Mouse (Mus musculus): Measurements from ENCODE around the gene Iqgap1. TPM values are rescaled to one million over a fixed set of nuclear protein-coding genes. Genes with fewer than 3 reads are reported as not detected.

The Iqgap1 gene
- polyA plus RNA-seq, 1 experiment from 2014 or later, result 25.9 TPM

DNA sequence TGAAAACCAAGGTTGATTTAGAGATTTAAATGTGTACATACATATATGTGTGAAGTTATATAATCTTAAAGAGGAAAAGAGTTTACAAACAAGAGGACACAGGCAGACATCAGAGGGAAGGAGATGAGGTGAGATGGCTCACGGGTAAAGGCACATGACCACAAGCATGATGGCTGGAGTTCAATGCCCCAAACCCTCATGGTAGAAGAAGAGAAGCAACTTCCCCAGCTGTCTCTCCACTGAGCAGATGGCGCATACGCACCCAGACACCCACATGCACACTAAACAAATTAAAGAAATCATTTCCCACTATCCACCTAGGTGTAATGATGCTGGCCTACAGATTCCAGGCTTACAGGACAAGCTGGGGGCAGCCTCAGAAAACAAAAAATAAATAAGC is 49.7 kb downstream of the Iqgap1 start:
- Histone ChIP-seq H3K4me3 (ENCODE audit: low read depth, low read length) (no peak overlapping the region), H3K9me3 (ENCODE audit: control insufficient read depth, low read length) (no peaks in the 10 kb centered on the region), H3K4me2 (ENCODE audit: low read depth, severe bottlenecking) (no peak overlapping the region), H3K4me1 (ENCODE audit: control insufficient read depth, insufficient read depth, low read length) (no peaks in the 10 kb centered on the region), H3K27me3 (ENCODE audit: control insufficient read depth, insufficient read depth, low read length) (no peaks in the 10 kb centered on the region), H3K9ac (ENCODE audit: low read length) (no peak overlapping the region), H3K27ac (replicated peaks; ENCODE audit: low read depth, low read length) (no peak overlapping the region), H3K36me3 (ENCODE audit: control insufficient read depth, insufficient read depth, low read length) (no peaks in the 10 kb centered on the region)
- DNase-seq (ENCODE audit: low spot score) (no peak), ATAC-seq (ENCODE audit: insufficient number of reproducible peaks, low FRiP score, low TSS enrichment, low read depth) (no peak)
- 90% methylated on average over 3 of the region's 3 CpGs for WGBS

DNA sequence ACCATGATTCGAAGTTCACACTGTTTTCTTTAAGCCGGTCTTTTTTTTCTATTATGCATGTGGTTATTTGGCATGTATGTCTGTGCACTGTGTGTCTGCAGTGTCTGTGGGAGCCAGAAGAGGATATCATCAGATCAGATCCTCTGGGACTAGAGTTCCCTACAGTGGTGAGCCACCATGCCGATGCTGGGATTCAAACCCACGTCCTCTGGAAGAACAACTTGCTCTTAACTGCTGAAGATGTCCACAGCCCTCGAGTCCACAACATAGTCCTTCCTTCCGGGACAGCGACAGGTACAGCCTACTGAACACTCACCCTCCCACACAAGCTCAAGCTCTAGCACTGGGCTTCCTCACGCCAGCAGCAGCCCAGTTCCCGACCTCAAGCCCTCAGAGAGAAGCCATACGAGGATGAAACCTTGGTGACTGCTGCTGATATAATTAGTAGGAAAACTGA is 50.3 kb downstream of the Iqgap1 start:
- no peaks in the 10 kb centered on the region for H3K9me3 ChIP-seq (ENCODE audit: control insufficient read depth, low read length)
- H3K4me2 ChIP-seq (ENCODE audit: low read depth, severe bottlenecking), result no peak overlapping the region
- H3K36me3 ChIP-seq (ENCODE audit: control insufficient read depth, insufficient read depth, low read length), result no peaks in the 10 kb centered on the region
- H3K27ac ChIP-seq (replicated peaks; ENCODE audit: low read depth, low read length), result no peak overlapping the region
- no peaks in the 10 kb centered on the region for H3K27me3 ChIP-seq (ENCODE audit: control insufficient read depth, insufficient read depth, low read length)
- no peak for DNase-seq (ENCODE audit: low spot score)
- no peak for ATAC-seq (ENCODE audit: insufficient number of reproducible peaks, low FRiP score, low TSS enrichment, low read depth)
- 85% methylated on average over 10 of the region's 10 CpGs for WGBS
- no peak overlapping the region for H3K9ac ChIP-seq (ENCODE audit: low read length)
- no peaks in the 10 kb centered on the region for H3K4me1 ChIP-seq (ENCODE audit: control insufficient read depth, insufficient read depth, low read length)
- H3K4me3 ChIP-seq (ENCODE audit: low read depth, low read length), result no peak overlapping the region

DNA sequence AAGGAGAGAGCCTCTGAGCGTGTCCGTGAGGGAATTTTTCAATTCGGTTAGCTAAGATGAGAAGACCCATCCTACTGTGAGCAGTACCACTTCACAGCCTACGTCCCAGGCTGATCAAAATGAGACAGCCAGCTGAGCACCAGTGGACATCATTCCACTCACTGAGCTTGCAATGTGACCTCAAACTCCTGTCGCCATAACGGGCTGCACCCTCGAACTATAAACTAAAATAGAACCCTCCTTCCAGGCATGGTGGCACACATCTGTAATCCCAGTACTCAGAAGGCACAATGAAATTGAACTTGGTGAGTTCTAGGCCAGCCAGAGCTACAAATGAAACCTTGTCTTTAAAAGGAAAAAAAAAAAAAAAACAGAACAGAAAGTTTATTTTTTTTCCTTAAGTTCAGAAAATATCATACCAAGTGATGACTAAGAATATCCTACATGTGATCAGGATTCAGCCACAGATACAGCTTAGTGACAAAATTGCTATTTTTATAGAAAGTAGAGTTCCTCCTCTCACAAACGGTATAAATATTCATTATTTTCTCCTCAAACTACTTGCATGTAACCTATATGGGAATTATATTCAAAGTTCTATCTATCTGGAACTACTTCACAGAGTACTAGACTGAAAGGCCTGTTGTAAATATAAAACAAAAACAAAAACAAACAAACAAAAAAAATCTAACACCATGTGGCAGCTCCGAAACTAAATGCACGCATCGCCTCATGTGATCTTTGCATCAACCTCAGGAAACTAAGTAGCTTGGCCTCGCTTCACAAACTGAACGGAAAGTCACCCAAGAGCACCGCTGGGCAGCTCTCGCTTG is 50.9 kb downstream of the Iqgap1 start:
- no peak for DNase-seq (ENCODE audit: low spot score)
- H3K4me3 ChIP-seq (ENCODE audit: low read depth, low read length), result no peak overlapping the region
- 93% methylated on average over 15 of the region's 15 CpGs for WGBS
- no peak overlapping the region for H3K27ac ChIP-seq (replicated peaks; ENCODE audit: low read depth, low read length)
- H3K27me3 ChIP-seq (ENCODE audit: control insufficient read depth, insufficient read depth, low read length), result no peaks in the 10 kb centered on the region
- no peak overlapping the region for H3K9ac ChIP-seq (ENCODE audit: low read length)
- ATAC-seq (ENCODE audit: insufficient number of reproducible peaks, low FRiP score, low TSS enrichment, low read depth), result no peak
- H3K9me3 ChIP-seq (ENCODE audit: control insufficient read depth, low read length), result no peaks in the 10 kb centered on the region
- H3K36me3 ChIP-seq (ENCODE audit: control insufficient read depth, insufficient read depth, low read length), result no peaks in the 10 kb centered on the region
- no peaks in the 10 kb centered on the region for H3K4me1 ChIP-seq (ENCODE audit: control insufficient read depth, insufficient read depth, low read length)
- H3K4me2 ChIP-seq (ENCODE audit: low read depth, severe bottlenecking), result no peak overlapping the region

DNA sequence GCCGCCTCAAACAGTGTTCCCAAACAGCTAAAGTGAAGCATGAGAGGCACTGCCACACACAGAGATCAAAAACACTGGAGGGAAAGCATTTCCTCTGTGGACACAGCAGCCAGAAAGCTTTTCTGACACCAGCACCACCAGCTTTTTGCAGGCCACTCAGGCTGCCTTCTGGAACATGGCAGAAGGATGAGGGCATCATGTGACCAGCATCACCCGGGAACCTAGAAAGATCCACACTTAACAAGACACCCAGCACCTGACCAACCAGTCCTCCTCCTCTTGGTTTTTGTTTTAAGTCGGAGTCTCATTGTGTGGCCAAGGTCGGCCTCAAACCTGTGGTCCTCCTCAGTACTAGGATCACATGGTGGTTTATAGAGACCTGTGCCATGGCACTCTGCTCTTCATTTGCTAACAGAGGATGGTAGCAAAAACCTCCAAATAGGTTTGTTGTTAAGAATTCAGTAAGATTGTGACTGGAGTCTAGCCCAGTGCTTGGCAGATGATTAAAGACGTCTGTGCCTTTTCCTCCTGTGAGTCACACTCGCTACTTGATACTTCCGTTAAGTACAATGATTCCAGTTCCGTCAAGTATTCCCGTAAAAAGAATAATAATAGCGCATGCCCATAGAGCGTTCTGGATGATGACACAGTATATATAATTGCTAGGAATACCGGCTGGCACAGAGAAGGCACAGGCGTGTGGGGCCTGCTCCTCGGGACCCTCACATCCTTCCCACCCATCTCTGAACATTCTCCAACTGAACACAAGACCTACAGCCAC is 51.8 kb downstream of the Iqgap1 start:
- Histone ChIP-seq H3K36me3 (ENCODE audit: control insufficient read depth, insufficient read depth, low read length) (no peaks in the 10 kb centered on the region), H3K27ac (replicated peaks; ENCODE audit: low read depth, low read length) (no peak overlapping the region), H3K9me3 (ENCODE audit: control insufficient read depth, low read length) (no peaks in the 10 kb centered on the region), H3K4me3 (ENCODE audit: low read depth, low read length) (no peak overlapping the region), H3K4me2 (ENCODE audit: low read depth, severe bottlenecking) (no peak overlapping the region), H3K9ac (ENCODE audit: low read length) (no peak overlapping the region), H3K4me1 (ENCODE audit: control insufficient read depth, insufficient read depth, low read length) (no peaks in the 10 kb centered on the region), H3K27me3 (ENCODE audit: control insufficient read depth, insufficient read depth, low read length) (no peaks in the 10 kb centered on the region)
- no peak for ATAC-seq (ENCODE audit: insufficient number of reproducible peaks, low FRiP score, low TSS enrichment, low read depth)
- no peak for DNase-seq (ENCODE audit: low spot score)
- 80% methylated on average over 14 of the region's 14 CpGs for WGBS

DNA sequence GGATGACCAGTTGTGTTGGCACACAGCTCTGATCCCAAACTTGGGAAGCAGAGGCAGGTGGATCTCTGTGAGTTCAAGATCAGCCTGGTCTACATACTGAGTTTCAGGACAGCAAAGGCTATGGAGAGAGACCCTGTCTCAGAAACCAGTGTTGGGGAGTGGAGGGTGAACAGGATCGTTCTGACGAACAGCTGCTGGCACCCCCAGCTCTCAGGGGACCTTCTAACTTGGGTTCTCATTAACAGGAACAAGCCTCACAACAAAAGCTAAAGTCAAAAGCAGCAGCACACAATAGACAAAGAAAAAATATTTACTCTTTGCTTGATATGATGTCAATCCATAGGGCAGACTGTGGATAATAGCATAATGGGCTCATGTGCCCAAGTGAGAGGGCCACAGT is 55.3 kb downstream of the Iqgap1 start:
- Histone ChIP-seq H3K36me3 (ENCODE audit: control insufficient read depth, insufficient read depth, low read length) (no peaks in the 10 kb centered on the region), H3K4me3 (ENCODE audit: low read depth, low read length) (no peak overlapping the region), H3K27me3 (ENCODE audit: control insufficient read depth, insufficient read depth, low read length) (no peaks in the 10 kb centered on the region), H3K4me2 (ENCODE audit: low read depth, severe bottlenecking) (no peak overlapping the region), H3K27ac (replicated peaks; ENCODE audit: low read depth, low read length) (no peak overlapping the region), H3K9me3 (ENCODE audit: control insufficient read depth, low read length) (no peaks in the 10 kb centered on the region), H3K9ac (ENCODE audit: low read length) (no peak overlapping the region), H3K4me1 (ENCODE audit: control insufficient read depth, insufficient read depth, low read length) (no peaks in the 10 kb centered on the region)
- no peak for ATAC-seq (ENCODE audit: insufficient number of reproducible peaks, low FRiP score, low TSS enrichment, low read depth)
- no peak for DNase-seq (ENCODE audit: low spot score)
- 95% methylated on average over 2 of the region's 2 CpGs for WGBS

DNA sequence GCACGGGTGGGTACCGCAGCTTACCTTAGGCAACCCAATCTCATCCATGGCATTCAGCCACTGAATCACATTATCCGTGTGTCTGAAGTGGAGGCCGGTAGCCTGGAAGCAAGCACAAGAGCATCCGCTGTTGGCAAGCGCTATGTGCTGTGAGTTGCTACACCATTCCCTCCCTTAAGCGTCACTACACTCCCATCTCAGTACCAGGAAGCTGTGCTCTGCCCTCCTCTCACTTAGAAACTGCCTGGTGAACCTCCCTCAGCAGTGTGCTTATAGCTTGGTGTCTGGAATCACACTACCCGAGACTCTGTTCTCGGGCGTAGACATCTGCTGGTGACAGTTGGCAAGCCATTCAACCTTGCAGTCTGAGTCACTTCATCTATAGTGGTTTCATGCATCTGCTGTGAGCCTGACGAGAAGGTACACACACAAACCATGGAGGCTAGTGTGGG is 58.9 kb downstream of the Iqgap1 start:
- ATAC-seq (ENCODE audit: insufficient number of reproducible peaks, low FRiP score, low TSS enrichment, low read depth) (no peak), DNase-seq (ENCODE audit: low spot score) (no peak)
- H3K27ac ChIP-seq (replicated peaks; ENCODE audit: low read depth, low read length), result no peak overlapping the region
- no peaks in the 10 kb centered on the region for H3K27me3 ChIP-seq (ENCODE audit: control insufficient read depth, insufficient read depth, low read length)
- H3K9ac ChIP-seq (ENCODE audit: low read length), result no peak overlapping the region
- H3K4me2 ChIP-seq (ENCODE audit: low read depth, severe bottlenecking), result no peak overlapping the region
- no peak overlapping the region for H3K4me3 ChIP-seq (ENCODE audit: low read depth, low read length)
- 91% methylated on average over 11 of the region's 11 CpGs for WGBS
- H3K4me1 ChIP-seq (ENCODE audit: control insufficient read depth, insufficient read depth, low read length), result no peaks in the 10 kb centered on the region
- H3K9me3 ChIP-seq (ENCODE audit: control insufficient read depth, low read length), result no peaks in the 10 kb centered on the region
- no peaks in the 10 kb centered on the region for H3K36me3 ChIP-seq (ENCODE audit: control insufficient read depth, insufficient read depth, low read length)

DNA sequence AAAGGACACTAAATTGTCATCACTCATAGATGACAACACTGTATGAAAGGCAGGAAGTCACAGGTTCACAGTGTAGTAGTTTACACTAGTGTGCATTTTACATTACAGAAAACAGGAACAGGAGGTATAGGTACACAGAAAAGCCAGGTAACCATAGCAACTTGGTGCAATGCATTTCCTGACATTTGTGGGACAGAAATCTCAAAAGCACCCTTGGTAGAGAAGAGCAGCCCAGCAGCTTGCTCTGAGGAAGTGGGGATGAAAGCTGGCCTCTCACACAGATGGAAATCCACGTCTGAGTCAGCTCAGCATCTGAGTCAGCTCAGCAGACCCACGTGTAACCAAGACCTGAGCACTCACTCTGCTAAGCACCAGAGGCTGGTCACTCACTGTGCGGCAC is 59.7 kb downstream of the Iqgap1 start:
- Histone ChIP-seq H3K27me3 (ENCODE audit: control insufficient read depth, insufficient read depth, low read length) (no peaks in the 10 kb centered on the region), H3K4me2 (ENCODE audit: low read depth, severe bottlenecking) (no peak overlapping the region), H3K36me3 (ENCODE audit: control insufficient read depth, insufficient read depth, low read length) (no peaks in the 10 kb centered on the region), H3K4me3 (ENCODE audit: low read depth, low read length) (no peak overlapping the region), H3K9ac (ENCODE audit: low read length) (no peak overlapping the region), H3K4me1 (ENCODE audit: control insufficient read depth, insufficient read depth, low read length) (no peaks in the 10 kb centered on the region), H3K9me3 (ENCODE audit: control insufficient read depth, low read length) (no peaks in the 10 kb centered on the region), H3K27ac (replicated peaks; ENCODE audit: low read depth, low read length) (no peak overlapping the region)
- no peak for DNase-seq (ENCODE audit: low spot score)
- no peak for ATAC-seq (ENCODE audit: insufficient number of reproducible peaks, low FRiP score, low TSS enrichment, low read depth)
- 82% methylated on average over 3 of the region's 3 CpGs for WGBS

DNA sequence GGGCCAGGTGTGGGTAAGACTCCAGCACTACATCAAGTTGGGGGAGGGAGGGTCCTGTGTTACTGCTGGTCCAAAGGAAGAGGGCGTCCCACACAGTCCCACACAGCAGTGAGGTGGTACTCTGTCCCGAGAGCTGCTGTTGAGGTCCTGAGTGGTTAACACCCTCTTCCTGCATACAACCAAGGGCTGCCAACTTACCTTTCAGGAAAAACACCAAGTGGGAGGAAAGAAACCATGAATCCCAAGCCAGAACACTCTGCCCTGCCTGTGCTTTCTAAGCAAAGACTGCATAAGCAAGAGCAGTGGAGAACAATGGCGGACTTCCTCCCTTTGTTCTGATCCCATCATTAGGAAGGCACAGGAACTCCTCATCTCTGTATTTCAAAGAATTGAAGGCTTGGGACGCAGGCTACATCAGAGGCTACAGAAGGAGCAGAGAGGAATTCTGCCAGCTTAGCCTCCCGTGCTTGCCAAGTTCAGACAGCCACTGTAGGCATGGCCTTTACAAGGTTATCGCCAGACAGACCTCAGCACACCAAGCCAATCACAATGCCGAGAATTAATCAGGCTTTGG is 61.8 kb downstream of the Iqgap1 start:
- no peaks in the 10 kb centered on the region for H3K4me1 ChIP-seq (ENCODE audit: control insufficient read depth, insufficient read depth, low read length)
- no peaks in the 10 kb centered on the region for H3K9me3 ChIP-seq (ENCODE audit: control insufficient read depth, low read length)
- no peak overlapping the region for H3K9ac ChIP-seq (ENCODE audit: low read length)
- no peak overlapping the region for H3K27ac ChIP-seq (replicated peaks; ENCODE audit: low read depth, low read length)
- no peak for ATAC-seq (ENCODE audit: insufficient number of reproducible peaks, low FRiP score, low TSS enrichment, low read depth)
- H3K4me3 ChIP-seq (ENCODE audit: low read depth, low read length), result no peak overlapping the region
- H3K27me3 ChIP-seq (ENCODE audit: control insufficient read depth, insufficient read depth, low read length), result no peaks in the 10 kb centered on the region
- WGBS, result 78% methylated on average over 7 of the region's 7 CpGs
- H3K36me3 ChIP-seq (ENCODE audit: control insufficient read depth, insufficient read depth, low read length), result no peaks in the 10 kb centered on the region
- no peak overlapping the region for H3K4me2 ChIP-seq (ENCODE audit: low read depth, severe bottlenecking)
- DNase-seq (ENCODE audit: low spot score), result no peak
